Mouse (Mus musculus): ENCODE data around the gene Gm28845. TPM values are rescaled to one million over a fixed set of nuclear protein-coding genes. Genes with fewer than 3 reads are reported as not detected.
A peak's percentile ranks its signal among the peaks of the same experiment; 100 is the strongest.

Gene Gm28845
- polyA plus RNA-seq, 1 experiment from 2014 or later = 0.29 TPM

- H3K4me1 ChIP-seq (replicated peaks; ENCODE audit: control insufficient read depth, insufficient read depth, low read length) = no peaks in the 10 kb centered on the region
- DNase-seq (ENCODE audit: low spot score) (peak; percentile 94), ATAC-seq (ENCODE audit: low FRiP score) (peak; percentile 79; the same call in 1 of the 2 replicates)
- H3K27me3 ChIP-seq (ENCODE audit: control insufficient read depth, insufficient read depth, low read length) = no peaks in the 10 kb centered on the region
- no peaks in the 10 kb centered on the region for H3K9me3 ChIP-seq (ENCODE audit: control insufficient read depth, low read length)
- no peak overlapping the region for H3K9ac ChIP-seq
- H3K4me3 ChIP-seq (replicated peaks; ENCODE audit: low read length) = no peak overlapping the region
- H3K36me3 ChIP-seq (replicated peaks; ENCODE audit: control insufficient read depth, insufficient read depth) = no peaks in the 10 kb centered on the region
- 12% methylated on average over 8 of the region's 8 CpGs for WGBS
- no peak overlapping the region for H3K27ac ChIP-seq
- peak overlapping the region; percentile 36 for H3K4me2 ChIP-seq (replicated peaks)
Observed at GRCm38 (mm10) chr1:65112031-65112806, 7.1 kb downstream of the Gm28845 start.

- H3K9ac ChIP-seq = no peak overlapping the region
- H3K27me3 ChIP-seq (ENCODE audit: control insufficient read depth, insufficient read depth, low read length) = no peaks in the 10 kb centered on the region
- H3K4me2 ChIP-seq (replicated peaks) = no peak overlapping the region
- DNase-seq (ENCODE audit: low spot score) (no peak), ATAC-seq (ENCODE audit: low FRiP score) (no peak)
- H3K36me3 ChIP-seq (replicated peaks; ENCODE audit: control insufficient read depth, insufficient read depth) = no peaks in the 10 kb centered on the region
- WGBS = 79% methylated on average over 25 of the region's 25 CpGs
- H3K27ac ChIP-seq = no peak overlapping the region
- H3K9me3 ChIP-seq (ENCODE audit: control insufficient read depth, low read length) = no peaks in the 10 kb centered on the region
- no peaks in the 10 kb centered on the region for H3K4me1 ChIP-seq (replicated peaks; ENCODE audit: control insufficient read depth, insufficient read depth, low read length)
- H3K4me3 ChIP-seq (replicated peaks; ENCODE audit: low read length) = no peak overlapping the region
Observed at GRCm38 (mm10) chr1:65109756-65110435, 9.5 kb downstream of the Gm28845 start.

- Histone ChIP-seq H3K4me2 (replicated peaks) (no peak overlapping the region), H3K4me3 (replicated peaks; ENCODE audit: low read length) (no peak overlapping the region), H3K9ac (no peak overlapping the region), H3K4me1 (replicated peaks; ENCODE audit: control insufficient read depth, insufficient read depth, low read length) (no peaks in the 10 kb centered on the region), H3K9me3 (ENCODE audit: control insufficient read depth, low read length) (no peaks in the 10 kb centered on the region), H3K27me3 (ENCODE audit: control insufficient read depth, insufficient read depth, low read length) (no peaks in the 10 kb centered on the region), H3K27ac (no peak overlapping the region), H3K36me3 (replicated peaks; ENCODE audit: control insufficient read depth, insufficient read depth) (no peaks in the 10 kb centered on the region)
- WGBS = 94% methylated on average over 8 of the region's 8 CpGs
- no peak for ATAC-seq (ENCODE audit: low FRiP score)
- no peak for DNase-seq (ENCODE audit: low spot score)
Observed at GRCm38 (mm10) chr1:65109196-65109595, 10.2 kb downstream of the Gm28845 start.

GRCm38 (mm10) chr1:65107654-65108279 lies 11.6 kb downstream of the Gm28845 start:
- Histone ChIP-seq H3K9me3 (ENCODE audit: control insufficient read depth, low read length) (no peaks in the 10 kb centered on the region), H3K36me3 (replicated peaks; ENCODE audit: control insufficient read depth, insufficient read depth) (no peaks in the 10 kb centered on the region), H3K4me2 (replicated peaks) (no peak overlapping the region), H3K9ac (no peak overlapping the region), H3K27me3 (ENCODE audit: control insufficient read depth, insufficient read depth, low read length) (no peaks in the 10 kb centered on the region), H3K27ac (no peak overlapping the region), H3K4me3 (replicated peaks; ENCODE audit: low read length) (no peak overlapping the region), H3K4me1 (replicated peaks; ENCODE audit: control insufficient read depth, insufficient read depth, low read length) (no peaks in the 10 kb centered on the region)
- DNase-seq (ENCODE audit: low spot score) (no peak), ATAC-seq (ENCODE audit: low FRiP score) (no peak)
- 86% methylated on average over 10 of the region's 10 CpGs for WGBS

- H3K9me3 ChIP-seq (ENCODE audit: control insufficient read depth, low read length) = no peaks in the 10 kb centered on the region
- H3K36me3 ChIP-seq (replicated peaks; ENCODE audit: control insufficient read depth, insufficient read depth) = no peaks in the 10 kb centered on the region
- H3K4me3 ChIP-seq (replicated peaks; ENCODE audit: low read length) = no peak within 1 kb of the TSS
- no peak within 1 kb of the TSS for H3K4me2 ChIP-seq (replicated peaks)
- DNase-seq (ENCODE audit: low spot score) (no peak), ATAC-seq (ENCODE audit: low FRiP score) (no peak)
- no peaks in the 10 kb centered on the region for H3K4me1 ChIP-seq (replicated peaks; ENCODE audit: control insufficient read depth, insufficient read depth, low read length)
- no peaks in the 10 kb centered on the region for H3K27me3 ChIP-seq (ENCODE audit: control insufficient read depth, insufficient read depth, low read length)
- H3K9ac ChIP-seq = no peak within 1 kb of the TSS
- 81% methylated on average over 11 of the region's 11 CpGs for WGBS
- no peak within 1 kb of the TSS for H3K27ac ChIP-seq
Observed at GRCm38 (mm10) chr1:65103273-65103672, 16.1 kb downstream of the Gm28845 start, which contains the start of gene Cryga. TSS of gene Cryga (minus strand) at chr1:65103373.

- no peaks in the 10 kb centered on the region for H3K4me1 ChIP-seq (replicated peaks; ENCODE audit: control insufficient read depth, insufficient read depth, low read length)
- H3K4me3 ChIP-seq (replicated peaks; ENCODE audit: low read length) = no peak overlapping the region
- no peak for ATAC-seq (ENCODE audit: low FRiP score)
- 91% methylated on average over 3 of the region's 3 CpGs for WGBS
- no peaks in the 10 kb centered on the region for H3K27me3 ChIP-seq (ENCODE audit: control insufficient read depth, insufficient read depth, low read length)
- no peak overlapping the region for H3K9ac ChIP-seq
- DNase-seq (ENCODE audit: low spot score) = no peak
- H3K27ac ChIP-seq = no peak overlapping the region
- no peak overlapping the region for H3K4me2 ChIP-seq (replicated peaks)
- H3K9me3 ChIP-seq (ENCODE audit: control insufficient read depth, low read length) = no peaks in the 10 kb centered on the region
- H3K36me3 ChIP-seq (replicated peaks; ENCODE audit: control insufficient read depth, insufficient read depth) = no peaks in the 10 kb centered on the region
Observed at GRCm38 (mm10) chr1:65096953-65097352, 22.4 kb downstream of the Gm28845 start.

- Histone ChIP-seq H3K4me1 (replicated peaks; ENCODE audit: control insufficient read depth, insufficient read depth, low read length) (no peaks in the 10 kb centered on the region), H3K9me3 (ENCODE audit: control insufficient read depth, low read length) (no peaks in the 10 kb centered on the region), H3K4me3 (replicated peaks; ENCODE audit: low read length) (no peak overlapping the region), H3K4me2 (replicated peaks) (no peak overlapping the region), H3K36me3 (replicated peaks; ENCODE audit: control insufficient read depth, insufficient read depth) (no peaks in the 10 kb centered on the region), H3K27ac (no peak overlapping the region), H3K9ac (no peak overlapping the region), H3K27me3 (ENCODE audit: control insufficient read depth, insufficient read depth, low read length) (no peaks in the 10 kb centered on the region)
- 89% methylated on average over 3 of the region's 3 CpGs for WGBS
- ATAC-seq (ENCODE audit: low FRiP score) (no peak), DNase-seq (ENCODE audit: low spot score) (no peak)
Observed at GRCm38 (mm10) chr1:65091566-65091965, 27.8 kb downstream of the Gm28845 start.

- Histone ChIP-seq H3K36me3 (replicated peaks; ENCODE audit: control insufficient read depth, insufficient read depth) (no peaks in the 10 kb centered on the region), H3K4me1 (replicated peaks; ENCODE audit: control insufficient read depth, insufficient read depth, low read length) (no peaks in the 10 kb centered on the region)
Observed at GRCm38 (mm10) chr1:65090370-65090769, 29.0 kb downstream of the Gm28845 start.

GRCm38 (mm10) chr1:65088567-65089356 lies 30.6 kb downstream of the Gm28845 start:
- Histone ChIP-seq H3K9me3 (ENCODE audit: control insufficient read depth, low read length) (no peaks in the 10 kb centered on the region), H3K4me2 (replicated peaks) (no peak overlapping the region), H3K4me1 (replicated peaks; ENCODE audit: control insufficient read depth, insufficient read depth, low read length) (no peaks in the 10 kb centered on the region), H3K36me3 (replicated peaks; ENCODE audit: control insufficient read depth, insufficient read depth) (no peaks in the 10 kb centered on the region), H3K27ac (no peak overlapping the region), H3K27me3 (ENCODE audit: control insufficient read depth, insufficient read depth, low read length) (no peaks in the 10 kb centered on the region), H3K4me3 (replicated peaks; ENCODE audit: low read length) (no peak overlapping the region), H3K9ac (no peak overlapping the region)
- WGBS = 80% methylated on average over 6 of the region's 6 CpGs
- ATAC-seq (ENCODE audit: low FRiP score) (no peak), DNase-seq (ENCODE audit: low spot score) (no peak)

More at GRCm38 (mm10) chr1:65090370-65090769, 29.0 kb downstream of the Gm28845 start:
- Histone ChIP-seq H3K27me3 (ENCODE audit: control insufficient read depth, insufficient read depth, low read length) (no peaks in the 10 kb centered on the region), H3K4me3 (replicated peaks; ENCODE audit: low read length) (no peak overlapping the region), H3K4me2 (replicated peaks) (no peak overlapping the region), H3K9ac (no peak overlapping the region), H3K27ac (no peak overlapping the region), H3K9me3 (ENCODE audit: control insufficient read depth, low read length) (no peaks in the 10 kb centered on the region)
- no peak for DNase-seq (ENCODE audit: low spot score)
- 84% methylated on average over 2 of the region's 2 CpGs for WGBS
- ATAC-seq (ENCODE audit: low FRiP score) = no peak

All from hindbrain, embryonic 14.5 days (tissue).